Mouse (Mus musculus): Measurements from ENCODE around the gene Acsbg1.
"Not testable (repeated sequence)": the region's sequence is repeated elsewhere in the genome, so short reads cannot be mapped to it uniquely, and the experiment has no call there.

GRCm38 (mm10) chr9:54691241-54691805 lies 29.7 kb upstream of the Acsbg1 start:
- TF ChIP-seq CTCF (IDR thresholded peaks at IDR 0.05) = peak; percentile 25; the same call in 1 of the 2 replicates
- TF ChIP-seq EP300 (IDR thresholded peaks at IDR 0.05) = not testable (repeated sequence)
